Mouse (Mus musculus) gastrocnemius, adult 18-20 months (tissue): ENCODE data around the gene Gm13278. TPM values are rescaled to one million over a fixed set of nuclear protein-coding genes. Genes with fewer than 3 reads are reported as not detected.
A peak's percentile ranks its signal among the peaks of the same experiment; 100 is the strongest.
"Not testable (repeated sequence)": the region's sequence is repeated elsewhere in the genome, so short reads cannot be mapped to it uniquely, and the experiment has no call there.

Experiments
- DNase-seq: peaks from one replicate; pipeline ENCODE4 v3.0.0; 2021; ENCODE audit warnings: low spot score
- total RNA-seq, 2 experiments: library from RNA; stranded (reverse); gene quantifications; 2 replicates each; pipeline ENCODE4 v1.2.3; 2021

The Gm13278 gene
- total RNA-seq, 2 experiments from 2014 or later, result not detected

GRCm38 (mm10) chr4:88788402-88788801 is 2.9 kb upstream of the Gm13278 start, which contains the start of gene Gm13277:
TSS of gene Gm13277 (plus strand) at chr4:88788632.
- peak; percentile 54 for DNase-seq

DNA sequence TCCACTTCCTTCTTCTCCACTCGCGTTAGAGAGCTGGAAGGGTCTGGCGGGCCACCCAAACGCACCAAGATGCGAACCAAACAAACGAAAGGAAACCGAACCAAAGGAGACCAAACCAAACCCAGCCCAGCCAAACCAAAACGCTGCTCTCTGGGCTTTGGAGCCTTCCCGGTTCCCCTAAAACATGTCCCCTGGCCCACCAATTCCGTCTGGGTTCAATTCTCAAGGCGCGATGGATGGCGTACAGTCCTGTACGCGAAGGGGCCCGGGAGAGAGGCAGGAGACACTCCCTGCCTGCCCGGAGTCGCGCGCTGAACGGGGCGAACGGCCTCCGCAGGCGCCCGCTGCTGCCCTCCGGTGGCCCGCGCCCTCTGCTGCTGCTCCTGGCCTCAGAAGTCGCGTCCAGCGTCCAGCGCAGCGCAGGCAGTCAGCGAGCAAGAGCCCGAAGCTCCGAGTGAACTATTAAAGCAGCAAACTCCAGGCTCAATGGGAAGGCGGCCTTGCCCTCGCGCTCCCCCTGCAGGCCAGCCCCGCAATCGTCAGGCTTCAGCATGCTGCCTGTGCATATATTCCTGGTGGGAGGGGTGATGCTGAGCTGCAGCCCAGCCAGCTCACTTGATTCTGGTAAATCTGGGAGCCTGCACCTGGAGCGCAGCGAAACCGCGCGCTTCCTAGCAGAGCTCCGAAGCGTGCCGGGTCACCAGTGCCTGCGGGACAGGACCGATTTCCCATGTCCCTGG is 2.8 kb downstream of the Gm13278 start, which contains the start of gene Gm13275:
Gene Gm13275 (plus strand): TSS at position 552 of the 740 bp plus-strand sequence.
- peak; percentile 58 for DNase-seq

- not testable (repeated sequence) for DNase-seq
These were observed 5.7 kb downstream of the Gm13278 start, which contains the start of gene Gm13279 for GRCm38 (mm10) chr4:88797097-88797496. TSS of gene Gm13279 (plus strand) at chr4:88797397.

DNA sequence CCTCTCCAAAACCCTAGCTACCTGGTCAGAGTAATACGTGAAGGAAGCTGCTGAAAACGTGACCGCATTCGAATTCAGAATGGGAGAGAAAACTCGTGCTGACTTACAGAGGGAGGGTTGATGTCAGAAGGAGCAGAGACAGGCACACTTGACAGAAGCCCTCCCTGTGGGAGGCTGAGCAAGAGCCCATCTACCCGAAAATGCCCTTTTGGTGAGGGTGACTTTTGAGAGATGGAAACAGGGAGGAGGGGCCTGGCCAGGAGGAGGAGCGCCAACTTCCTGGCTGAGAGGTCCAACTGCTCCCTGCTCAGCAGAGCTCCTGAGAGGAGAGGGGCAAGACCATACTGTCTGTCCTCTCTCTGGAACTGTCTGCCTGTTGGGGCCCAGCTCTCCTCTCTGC is 8.0 kb downstream of the Gm13278 start, which contains the start of gene Gm13285:
Gene Gm13285 (plus strand): TSS at position 301 of the 400 bp plus-strand sequence.
- DNase-seq, result not testable (repeated sequence)

DNA sequence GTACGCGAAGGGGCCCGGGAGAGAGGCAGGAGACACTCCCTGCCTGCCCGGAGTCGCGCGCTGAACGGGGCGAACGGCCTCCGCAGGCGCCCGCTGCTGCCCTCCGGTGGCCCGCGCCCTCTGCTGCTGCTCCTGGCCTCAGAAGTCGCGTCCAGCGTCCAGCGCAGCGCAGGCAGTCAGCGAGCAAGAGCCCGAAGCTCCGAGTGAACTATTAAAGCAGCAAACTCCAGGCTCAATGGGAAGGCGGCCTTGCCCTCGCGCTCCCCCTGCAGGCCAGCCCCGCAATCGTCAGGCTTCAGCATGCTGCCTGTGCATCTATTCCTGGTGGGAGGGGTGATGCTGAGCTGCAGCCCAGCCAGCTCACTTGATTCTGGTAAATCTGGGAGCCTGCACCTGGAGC is 11.6 kb downstream of the Gm13278 start, which contains the start of gene Gm13287:
Gene Gm13287 (plus strand): TSS at position 301 of the 400 bp plus-strand sequence.
- not testable (repeated sequence) for DNase-seq

DNA sequence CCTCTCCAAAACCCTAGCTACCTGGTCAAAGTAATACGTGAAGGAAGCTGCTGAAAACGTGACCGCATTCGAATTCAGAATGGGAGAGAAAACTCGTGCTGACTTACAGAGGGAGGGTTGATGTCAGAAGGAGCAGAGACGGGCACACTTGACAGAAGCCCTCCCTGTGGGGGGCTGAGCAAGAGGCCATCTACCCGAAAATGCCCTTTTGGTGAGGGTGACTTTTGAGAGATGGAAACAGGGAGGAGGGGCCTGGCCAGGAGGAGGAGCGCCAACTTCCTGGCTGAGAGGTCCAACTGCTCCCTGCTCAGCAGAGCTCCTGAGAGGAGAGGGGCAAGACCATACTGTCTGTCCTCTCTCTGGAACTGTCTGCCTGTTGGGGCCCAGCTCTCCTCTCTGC is 13.9 kb downstream of the Gm13278 start, which contains the start of gene Gm13288:
Gene Gm13288 (plus strand): TSS at position 301 of the 400 bp plus-strand sequence.
- DNase-seq, result not testable (repeated sequence)

DNA sequence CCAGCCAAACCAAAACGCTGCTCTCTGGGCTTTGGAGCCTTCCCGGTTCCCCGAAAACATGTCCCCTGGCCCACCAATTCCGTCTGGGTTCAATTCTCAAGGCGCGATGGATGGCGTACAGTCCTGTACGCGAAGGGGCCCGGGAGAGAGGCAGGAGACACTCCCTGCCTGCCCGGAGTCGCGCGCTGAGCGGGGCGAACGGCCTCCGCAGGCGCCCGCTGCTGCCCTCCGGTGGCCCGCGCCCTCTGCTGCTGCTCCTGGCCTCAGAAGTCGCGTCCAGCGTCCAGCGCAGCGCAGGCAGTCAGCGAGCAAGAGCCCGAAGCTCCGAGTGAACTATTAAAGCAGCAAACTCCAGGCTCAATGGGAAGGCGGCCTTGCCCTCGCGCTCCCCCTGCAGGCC is 14.4 kb downstream of the Gm13278 start:
- peak; percentile 5 for DNase-seq

- DNase-seq, result no peak
These were observed 24.6 kb downstream of the Gm13278 start, which contains the start of gene Ifna7 for GRCm38 (mm10) chr4:88815928-88816327. TSS of gene Ifna7 (plus strand) at chr4:88816228.

GRCm38 (mm10) chr4:88819659-88820058 is 28.3 kb downstream of the Gm13278 start, which contains the start of gene Ifna11:
TSS of gene Ifna11 (plus strand) at chr4:88819959.
- DNase-seq, result no peak

GRCm38 (mm10) chr4:88822995-88823394 is 31.6 kb downstream of the Gm13278 start:
- DNase-seq, result no peak

GRCm38 (mm10) chr4:88827116-88827515 is 35.8 kb downstream of the Gm13278 start, which contains the start of gene Ifna6:
TSS of gene Ifna6 (plus strand) at chr4:88827416.
- DNase-seq, result not testable (repeated sequence)

DNA sequence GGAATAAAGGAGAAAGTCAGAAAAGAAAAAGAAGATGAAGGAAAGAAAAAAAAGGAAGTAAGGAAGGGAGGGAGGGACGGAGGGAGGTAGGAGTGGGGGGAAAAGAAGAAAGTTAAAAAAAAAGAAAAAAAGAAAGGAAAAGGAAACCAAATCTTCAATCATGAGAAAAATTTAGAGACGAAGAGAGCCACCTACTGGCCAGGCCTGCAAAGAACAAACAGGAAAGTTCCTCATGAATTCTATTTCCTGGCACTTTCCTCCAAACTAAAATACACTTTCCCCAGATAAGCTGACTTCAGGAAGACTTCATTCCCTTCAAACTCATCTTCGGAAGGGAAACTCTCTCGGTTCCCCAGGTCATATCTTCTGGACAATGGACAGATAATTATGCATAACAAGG is 39.2 kb downstream of the Gm13278 start:
- peak; percentile 4 for DNase-seq

- DNase-seq, result not testable (repeated sequence)
These were observed 43.9 kb downstream of the Gm13278 start, which contains the start of gene Ifna5 for GRCm38 (mm10) chr4:88835225-88835624. TSS of gene Ifna5 (plus strand) at chr4:88835525.

DNA sequence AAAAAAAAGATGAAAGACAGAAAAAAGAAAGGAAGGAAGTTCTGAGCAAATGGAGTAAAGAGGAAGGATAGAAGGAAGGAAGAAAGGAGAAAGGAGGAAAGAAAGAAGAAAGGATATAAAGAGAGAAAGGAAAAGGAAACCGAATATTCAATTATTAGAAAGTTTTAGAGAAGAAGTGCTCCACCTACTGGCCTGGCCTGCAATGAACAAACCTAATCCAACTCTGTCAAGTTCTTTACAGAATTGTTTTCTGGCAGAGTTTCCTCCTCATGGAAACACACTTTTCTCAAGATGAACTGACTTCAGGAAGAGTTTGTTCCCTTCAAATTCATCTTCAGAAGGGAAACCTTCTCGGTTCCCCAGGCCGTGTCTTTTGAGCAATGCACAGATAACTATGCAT is 47.5 kb downstream of the Gm13278 start:
- DNase-seq, result no peak

DNA sequence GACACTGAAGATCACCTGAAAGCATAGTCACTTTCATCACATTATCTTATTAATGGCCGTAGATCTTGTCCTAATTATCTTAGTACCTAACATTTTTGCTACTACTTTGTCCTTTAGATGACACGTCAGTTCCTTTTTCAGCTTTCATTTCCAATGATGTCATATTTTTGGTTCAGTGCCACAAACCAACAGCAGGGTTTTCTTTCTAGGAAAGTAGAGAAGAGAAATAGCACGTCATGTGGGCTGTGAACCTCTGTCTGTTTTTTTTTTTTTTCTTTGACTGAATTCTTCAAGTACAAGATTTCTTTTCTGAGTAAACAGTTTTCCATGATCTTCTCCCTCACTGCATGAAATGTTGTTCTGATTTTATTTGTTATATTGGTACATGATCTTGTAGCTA is 48.7 kb downstream of the Gm13278 start:
- DNase-seq, result no peak

DNA sequence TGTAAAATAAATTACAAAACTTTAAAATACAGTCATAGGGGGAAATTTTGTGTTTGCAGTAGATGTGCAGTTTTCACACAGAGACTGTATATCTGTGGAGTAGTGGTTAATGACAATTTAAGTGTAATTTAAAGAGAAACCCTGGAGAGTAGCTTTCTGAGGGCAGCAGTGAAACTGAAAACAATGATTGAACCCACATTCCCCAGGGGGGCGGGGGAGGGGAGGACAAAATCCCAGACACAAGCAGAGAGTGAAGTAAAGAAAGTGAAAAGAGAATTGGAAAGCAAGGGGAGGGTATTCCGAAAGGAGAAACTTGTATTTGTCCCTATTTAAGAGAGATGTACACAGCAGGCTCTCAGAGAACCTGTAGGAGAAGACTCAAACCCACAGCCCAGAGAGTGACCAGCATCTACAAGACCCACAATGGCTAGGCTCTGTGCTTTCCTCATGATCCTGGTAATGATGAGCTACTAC is 50.1 kb downstream of the Gm13278 start, which contains the start of gene Ifna4:
Gene Ifna4 (plus strand): TSS at position 424 of the 474 bp plus-strand sequence.
- DNase-seq, result no peak

Other genes with a start within 250 kb of the Gm13278 start
- not detected for gene Ifna15, start 233.3 kb upstream of the Gm13278 start, total RNA-seq
- not detected for gene Ifna14, start 219.8 kb upstream of the Gm13278 start, total RNA-seq
- gene Ifna9, start 199.2 kb upstream of the Gm13278 start, total RNA-seq, result not detected
- gene Ifna12, start 188.2 kb upstream of the Gm13278 start, total RNA-seq, result not detected
- gene C87499, start 157.1 kb upstream of the Gm13278 start, total RNA-seq, result not detected
- not detected for gene Ifna13, start 147.1 kb upstream of the Gm13278 start, total RNA-seq
- gene Ifna16, start 114.6 kb upstream of the Gm13278 start, total RNA-seq, result not detected
- gene Ifna2, start 107.6 kb upstream of the Gm13278 start, total RNA-seq, result not detected
- not detected for gene Ifnab, start 100.2 kb upstream of the Gm13278 start, total RNA-seq
- gene Gm26566, start 69.7 kb upstream of the Gm13278 start, total RNA-seq, result under 1 TPM in 1 of 2 experiments, not detected in 1; 0.21 TPM
- gene Klhl9, start 69.1 kb upstream of the Gm13278 start, total RNA-seq, result 10 to 100 TPM; 50.5 to 62.5 TPM
- not detected for gene Gm13271, start 36.7 kb upstream of the Gm13278 start, total RNA-seq
- not detected for gene Gm13283, start 31.4 kb upstream of the Gm13278 start, total RNA-seq
- gene Gm13290, start 17.7 kb upstream of the Gm13278 start, total RNA-seq, result not detected
- not detected for gene Gm13289, start 14.6 kb upstream of the Gm13278 start, total RNA-seq
- not detected for gene Gm13272, start 11.7 kb upstream of the Gm13278 start, total RNA-seq
- gene Ifnz, start 9.4 kb upstream of the Gm13278 start, total RNA-seq, result not detected
- not detected for gene Gm13276, start 5.8 kb upstream of the Gm13278 start, total RNA-seq
- gene Gm13277, start 2.9 kb upstream of the Gm13278 start, total RNA-seq, result not detected
- gene Gm13275, start 2.9 kb downstream of the Gm13278 start, total RNA-seq, result not detected
- gene Gm13279, start 5.8 kb downstream of the Gm13278 start, total RNA-seq, result not detected
- gene Gm13285, start 8.1 kb downstream of the Gm13278 start, total RNA-seq, result not detected
- not detected for gene Gm13287, start 11.7 kb downstream of the Gm13278 start, total RNA-seq
- gene Gm13288, start 14.0 kb downstream of the Gm13278 start, total RNA-seq, result not detected
- gene Ifna7, start 24.7 kb downstream of the Gm13278 start, total RNA-seq, result not detected
- not detected for gene Ifna11, start 28.4 kb downstream of the Gm13278 start, total RNA-seq
- gene Ifna6, start 35.9 kb downstream of the Gm13278 start, total RNA-seq, result not detected
- gene Ifna5, start 44.0 kb downstream of the Gm13278 start, total RNA-seq, result not detected
- not detected for gene Ifna4, start 50.3 kb downstream of the Gm13278 start, total RNA-seq
- gene Ifna1, start 58.5 kb downstream of the Gm13278 start, total RNA-seq, result not detected
- not detected for gene Ifne, start 88.7 kb downstream of the Gm13278 start, total RNA-seq